Mouse (Mus musculus) right cerebral cortex, adult 18-20 months (tissue): ENCODE measurements around the gene Mov10l1.

Source experiments
- DNase-seq: peaks from one replicate; pipeline ENCODE4 v3.0.0; 2022; ENCODE audit warnings: mixed read lengths

Mov10l1 gene

GRCm38 (mm10) chr15:89075478-89076147, 92.9 kb downstream of the Mov10l1 start:
- DNase-seq, result peak; percentile 89

GRCm38 (mm10) chr15:89076156-89076731, 93.5 kb downstream of the Mov10l1 start:
- peak; percentile 42 for DNase-seq

- DNase-seq, result no peak
Observed at GRCm38 (mm10) chr15:89078208-89078836, 95.6 kb downstream of the Mov10l1 start.

DNA sequence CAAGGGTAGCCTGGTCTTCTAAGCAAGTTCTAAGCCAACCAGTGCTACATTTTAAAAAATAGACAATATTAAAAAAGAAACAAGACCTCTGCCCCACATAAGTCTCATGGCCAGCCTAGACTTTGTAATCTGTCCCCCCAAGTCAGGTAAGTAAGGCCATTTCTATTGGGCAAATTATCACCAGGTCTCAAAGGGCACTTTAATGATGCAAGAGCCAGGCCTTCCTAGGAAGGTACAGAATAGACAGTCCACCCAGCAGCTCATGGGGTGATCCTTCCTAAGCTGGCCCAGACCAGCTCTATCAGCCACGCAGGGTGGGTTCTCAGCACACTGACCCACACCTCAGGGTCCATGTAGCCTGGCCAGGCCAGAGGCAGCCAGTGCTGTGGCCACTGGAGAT, 101.2 kb downstream of the Mov10l1 start:
- DNase-seq, result no peak

GRCm38 (mm10) chr15:89084826-89085225, 102.1 kb downstream of the Mov10l1 start:
- no peak for DNase-seq

DNA sequence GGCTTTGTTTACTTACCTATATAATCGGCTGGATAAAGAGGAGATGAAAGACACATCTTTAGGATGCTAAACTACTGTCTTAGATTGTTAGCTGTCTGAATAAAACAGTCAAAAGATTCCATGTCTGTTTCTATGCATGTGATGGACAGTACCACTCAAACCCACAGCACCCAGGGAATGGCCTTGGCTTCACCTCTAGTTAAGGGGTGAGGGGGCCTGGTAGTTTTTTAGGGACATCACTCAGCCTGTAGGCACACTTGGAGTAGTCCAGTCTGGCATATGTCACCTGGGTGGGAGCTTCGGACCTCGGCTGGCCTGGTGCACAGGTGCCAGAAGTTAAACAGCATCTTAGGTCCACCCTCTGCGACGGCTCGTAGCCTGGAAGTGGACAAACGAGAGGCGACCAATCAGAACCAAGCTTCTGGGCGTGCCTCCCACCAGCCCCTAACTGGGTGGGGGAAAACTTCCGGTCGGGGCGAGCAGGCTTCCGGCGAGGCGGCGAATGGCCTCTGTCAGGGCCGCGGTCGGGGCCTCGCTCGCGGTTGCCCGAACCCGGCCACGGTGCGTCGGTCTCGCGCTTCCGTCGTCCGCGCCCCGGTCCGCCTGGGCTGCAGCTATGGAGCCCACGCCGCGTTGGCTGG, 106.0 kb downstream of the Mov10l1 start, which contains the start of gene Selenoo:
Gene Selenoo, plus strand, starts transcription at position 478 of the 641 bp plus-strand sequence.
- DNase-seq, result peak; percentile 95

DNA sequence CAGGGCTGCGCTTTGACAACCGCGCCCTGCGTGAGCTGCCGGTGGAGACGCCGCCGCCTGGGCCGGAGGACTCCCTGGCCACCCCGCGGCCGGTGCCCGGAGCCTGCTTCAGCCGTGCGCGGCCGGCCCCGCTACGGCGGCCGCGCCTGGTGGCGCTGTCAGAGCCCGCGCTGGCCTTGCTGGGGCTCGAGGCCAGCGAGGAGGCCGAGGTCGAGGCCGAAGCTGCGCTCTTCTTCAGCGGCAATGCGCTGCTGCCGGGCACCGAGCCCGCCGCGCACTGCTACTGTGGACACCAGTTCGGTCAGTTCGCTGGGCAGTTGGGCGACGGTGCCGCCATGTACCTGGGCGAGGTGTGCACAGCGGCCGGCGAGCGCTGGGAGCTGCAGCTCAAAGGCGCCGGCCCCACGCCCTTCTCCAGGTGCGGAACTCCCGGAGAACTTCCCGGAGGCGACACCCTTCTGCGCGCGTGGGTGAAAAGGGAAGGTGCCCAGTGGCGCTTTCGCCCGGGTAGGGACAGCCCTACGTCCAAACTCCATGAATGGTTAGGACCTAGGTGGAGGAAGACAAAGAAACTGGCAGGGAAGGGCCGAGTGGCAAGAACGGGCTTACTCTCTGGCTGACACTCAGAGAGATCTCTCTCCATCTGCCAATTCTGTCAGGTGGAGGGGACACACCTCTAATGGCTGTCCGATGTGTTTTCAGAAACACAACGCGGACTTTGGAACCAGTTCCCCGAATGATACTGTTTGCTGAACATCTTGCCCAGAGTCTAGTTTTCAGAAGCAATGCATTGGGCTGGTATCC, 106.7 kb downstream of the Mov10l1 start:
- DNase-seq, result no peak

- peak; percentile 47 for DNase-seq
Observed at GRCm38 (mm10) chr15:89090662-89091061, 108.0 kb downstream of the Mov10l1 start.

- DNase-seq, result no peak
Observed at GRCm38 (mm10) chr15:89092181-89092580, 109.5 kb downstream of the Mov10l1 start.

- DNase-seq, result no peak
Observed at GRCm38 (mm10) chr15:89097450-89097849, 114.7 kb downstream of the Mov10l1 start.

GRCm38 (mm10) chr15:89098616-89099015, 115.9 kb downstream of the Mov10l1 start:
- no peak for DNase-seq

GRCm38 (mm10) chr15:89100823-89101222, 118.1 kb downstream of the Mov10l1 start:
- DNase-seq, result no peak

- DNase-seq, result no peak
Observed at GRCm38 (mm10) chr15:89102646-89103045, 119.9 kb downstream of the Mov10l1 start.

DNA sequence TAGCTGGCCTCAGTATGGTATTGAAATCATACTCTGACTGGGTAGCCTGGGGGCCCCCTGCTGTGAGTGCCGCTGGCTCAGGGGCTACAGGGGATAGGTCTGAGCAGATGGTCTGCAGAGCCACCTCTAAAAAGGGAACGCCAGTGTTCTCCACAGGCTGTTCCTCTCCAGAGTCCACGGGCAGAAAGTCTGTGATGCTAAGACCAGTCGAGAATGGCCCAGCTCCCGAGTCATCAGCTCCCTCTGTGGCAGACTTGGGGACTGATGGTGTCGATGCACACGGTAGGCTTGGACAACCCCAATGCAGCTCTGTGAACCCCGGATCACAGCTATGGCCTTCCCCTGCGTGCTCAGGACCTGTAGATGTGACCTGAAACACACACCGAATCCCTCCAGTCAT, 121.2 kb downstream of the Mov10l1 start:
- no peak for DNase-seq

- peak; percentile 73 for DNase-seq
Observed at GRCm38 (mm10) chr15:89104425-89104824, 121.7 kb downstream of the Mov10l1 start.
